Mouse (Mus musculus): ENCODE data around the gene Nr6a1. TPM values are rescaled to one million over a fixed set of nuclear protein-coding genes. Genes with fewer than 3 reads are reported as not detected.

Nr6a1 gene
- polyA plus RNA-seq, 2 experiments: 0.90 to 1.2 TPM

DNA sequence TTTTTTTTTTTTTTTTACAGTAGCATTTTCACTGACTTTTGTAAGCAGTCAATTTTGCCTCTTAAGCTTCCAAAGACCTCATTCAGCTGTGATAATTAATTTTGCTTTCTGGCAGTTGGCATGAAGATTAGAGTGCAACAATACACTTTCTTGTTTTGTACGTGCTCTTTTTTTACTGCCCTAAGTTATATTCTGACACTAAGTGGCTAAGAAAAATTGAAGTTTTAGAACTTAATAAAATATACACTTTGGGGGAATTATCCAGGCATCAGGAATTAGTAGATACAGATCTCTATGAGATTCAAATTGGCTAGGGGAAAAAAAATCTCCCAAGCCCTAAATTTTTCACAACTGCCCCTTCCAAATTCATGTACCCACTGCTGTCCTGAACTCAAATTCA, 144.8 kb downstream of the Nr6a1 start:
- H3K4me2 ChIP-seq (ENCODE audit: low read depth): peak overlapping the region; percentile 8; the same call in 1 of the 2 replicates
- H3K4me3 ChIP-seq (ENCODE audit: insufficient read depth in 1 of 2, low read depth in 2 of 2, low read length in 2 of 2): no peak overlapping the region
- DNase-seq (ENCODE audit: low read depth in 3 of 3, low spot score in 3 of 3): no peak
- no peak for ATAC-seq (ENCODE audit: insufficient read depth)
- TF ChIP-seq EP300 (IDR thresholded peaks at IDR 0.05; ENCODE audit: low read depth) (no peak), CTCF (IDR thresholded peaks at IDR 0.05; ENCODE audit: low read depth) (no peak)
- H3K27me3 ChIP-seq (ENCODE audit: control insufficient read depth, insufficient read depth, low read length): no peaks in the 10 kb centered on the region
- no peaks in the 10 kb centered on the region for H3K36me3 ChIP-seq (replicated peaks; ENCODE audit: control insufficient read depth, insufficient read depth, low read depth)
- no peaks in the 10 kb centered on the region for H3K9me3 ChIP-seq (ENCODE audit: control insufficient read depth, low read length)
- 39% methylated on average over 1 of the region's 1 CpGs for WGBS (ENCODE audit: insufficient replicate concordance)
- no peak overlapping the region for H3K27ac ChIP-seq
- H3K9ac ChIP-seq (replicated peaks): no peak overlapping the region
- H3K4me1 ChIP-seq (replicated peaks; ENCODE audit: control insufficient read depth in 2 of 2, insufficient read depth in 2 of 2, low read length in 1 of 2): peaks cover 0 to 9% of the 10 kb centered on the region in 2 experiments; a peak in 2 of 4 replicates

DNA sequence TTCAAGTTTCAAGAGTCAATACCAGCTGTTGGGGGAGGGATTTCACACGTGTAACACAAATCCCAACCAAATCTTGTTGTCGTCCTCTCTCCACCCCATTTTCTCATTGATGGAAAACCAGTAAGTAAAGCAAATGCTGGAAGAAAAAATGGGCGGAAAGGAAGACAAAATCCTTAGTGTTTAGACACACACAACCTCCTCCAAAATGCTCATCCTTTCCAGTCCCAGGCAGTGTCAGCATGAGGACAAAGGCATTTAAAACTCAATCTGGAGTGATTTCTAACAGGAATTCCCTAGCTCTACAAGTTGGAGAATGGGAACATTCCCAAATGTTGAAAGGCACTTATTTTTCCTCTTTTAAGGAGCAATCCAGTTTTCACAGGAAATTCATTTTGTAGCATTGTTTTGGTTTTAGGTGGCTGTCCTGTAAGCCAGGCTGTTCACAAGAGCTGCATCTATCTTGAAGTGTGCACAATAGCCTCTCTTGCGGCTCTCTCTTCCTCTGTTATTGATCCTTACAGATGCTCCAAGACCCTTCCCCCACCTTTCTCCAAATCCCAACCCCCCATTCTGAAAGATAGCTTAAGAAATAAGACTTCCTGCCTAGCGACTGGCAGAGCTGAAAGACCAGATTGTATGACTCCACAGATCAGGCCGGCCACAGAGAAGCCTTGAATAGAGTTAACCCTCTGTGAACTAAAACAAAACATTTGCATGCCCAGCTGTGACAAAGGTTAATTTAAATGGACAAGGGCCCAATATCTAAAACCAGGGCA, 145.4 kb downstream of the Nr6a1 start:
- TF ChIP-seq CTCF (IDR thresholded peaks at IDR 0.05; ENCODE audit: low read depth): no peak
- TF ChIP-seq EP300 (IDR thresholded peaks at IDR 0.05; ENCODE audit: low read depth): no peak
- no peak for DNase-seq (ENCODE audit: low read depth in 3 of 3, low spot score in 3 of 3)
- Histone ChIP-seq H3K4me2 (ENCODE audit: low read depth) (peak overlapping the region; percentile 37; the same call in 1 of the 2 replicates), H3K36me3 (replicated peaks; ENCODE audit: control insufficient read depth, insufficient read depth, low read depth) (no peaks in the 10 kb centered on the region), H3K9ac (replicated peaks) (no peak overlapping the region), H3K27ac (no peak overlapping the region), H3K9me3 (ENCODE audit: control insufficient read depth, low read length) (no peaks in the 10 kb centered on the region), H3K27me3 (ENCODE audit: control insufficient read depth, insufficient read depth, low read length) (no peaks in the 10 kb centered on the region), H3K4me1 (replicated peaks; ENCODE audit: control insufficient read depth in 2 of 2, insufficient read depth in 2 of 2, low read length in 1 of 2) (peaks cover 0 to 9% of the 10 kb centered on the region in 2 experiments; a peak in 2 of 4 replicates), H3K4me3 (ENCODE audit: insufficient read depth in 1 of 2, low read depth in 2 of 2, low read length in 2 of 2) (no peak overlapping the region)
- no peak for ATAC-seq (ENCODE audit: insufficient read depth)
- WGBS (ENCODE audit: insufficient replicate concordance): 34% methylated on average over 6 of the region's 6 CpGs

DNA sequence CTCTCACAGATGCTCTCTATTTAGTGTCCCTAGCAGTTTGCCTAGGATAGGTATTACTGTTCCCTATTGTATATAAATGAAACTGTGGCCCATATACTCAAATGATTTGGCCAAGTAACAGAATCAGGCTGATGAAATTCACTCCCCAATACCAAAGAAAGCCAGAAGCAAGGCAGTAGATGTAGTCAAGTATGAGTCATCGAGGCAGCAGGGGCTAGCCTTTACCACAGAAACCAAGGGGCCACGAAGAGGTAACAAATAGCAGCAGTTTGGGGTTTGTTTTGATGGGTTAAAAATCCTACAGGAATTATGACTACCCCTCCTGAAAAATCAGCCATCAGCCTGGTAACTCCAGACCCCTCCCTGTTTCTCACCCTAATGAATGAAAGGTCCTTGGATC, 147.5 kb downstream of the Nr6a1 start:
- no peak for TF ChIP-seq EP300 (IDR thresholded peaks at IDR 0.05; ENCODE audit: low read depth)
- TF ChIP-seq CTCF (IDR thresholded peaks at IDR 0.05; ENCODE audit: low read depth): no peak

DNA sequence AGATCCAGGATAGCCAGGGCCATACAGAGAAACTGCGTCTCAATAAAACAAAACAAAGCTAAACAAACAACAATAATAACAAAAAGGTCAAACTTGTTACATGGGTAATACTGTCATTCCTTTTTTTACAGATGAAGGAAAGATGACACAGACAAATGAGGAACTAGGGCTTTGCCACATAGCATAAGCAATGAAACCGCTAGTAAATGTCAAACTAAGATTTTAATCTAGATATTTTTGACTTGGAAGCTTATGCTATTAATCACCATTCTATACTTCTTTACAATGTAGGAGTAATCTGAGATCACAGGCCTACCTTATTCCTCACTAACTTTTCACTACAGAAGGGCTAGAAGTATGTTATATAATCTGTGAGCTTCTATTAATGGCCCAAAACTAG, 150.2 kb downstream of the Nr6a1 start:
- ATAC-seq (ENCODE audit: insufficient read depth): no peak
- 50% methylated on average over 2 of the region's 2 CpGs for WGBS (ENCODE audit: insufficient replicate concordance)
- no peak for TF ChIP-seq CTCF (IDR thresholded peaks at IDR 0.05; ENCODE audit: low read depth)
- TF ChIP-seq EP300 (IDR thresholded peaks at IDR 0.05; ENCODE audit: low read depth): no peak

More for the DNA sequence above, 147.5 kb downstream of the Nr6a1 start:
- Histone ChIP-seq H3K4me2 (ENCODE audit: low read depth) (no peak overlapping the region), H3K4me3 (ENCODE audit: insufficient read depth in 1 of 2, low read depth in 2 of 2, low read length in 2 of 2) (no peak overlapping the region), H3K9ac (replicated peaks) (no peak overlapping the region), H3K36me3 (replicated peaks; ENCODE audit: control insufficient read depth, insufficient read depth, low read depth) (no peaks in the 10 kb centered on the region), H3K27me3 (ENCODE audit: control insufficient read depth, insufficient read depth, low read length) (no peaks in the 10 kb centered on the region), H3K9me3 (ENCODE audit: control insufficient read depth, low read length) (no peaks in the 10 kb centered on the region), H3K27ac (no peak overlapping the region), H3K4me1 (replicated peaks; ENCODE audit: control insufficient read depth in 2 of 2, insufficient read depth in 2 of 2, low read length in 1 of 2) (peaks cover 0 to 4% of the 10 kb centered on the region in 2 experiments; a peak in 2 of 4 replicates)
- ATAC-seq (ENCODE audit: insufficient read depth) (no peak), DNase-seq (ENCODE audit: low read depth in 3 of 3, low spot score in 3 of 3) (no peak)
- 23% methylated on average over 2 of the region's 2 CpGs for WGBS (ENCODE audit: insufficient replicate concordance)

DNA sequence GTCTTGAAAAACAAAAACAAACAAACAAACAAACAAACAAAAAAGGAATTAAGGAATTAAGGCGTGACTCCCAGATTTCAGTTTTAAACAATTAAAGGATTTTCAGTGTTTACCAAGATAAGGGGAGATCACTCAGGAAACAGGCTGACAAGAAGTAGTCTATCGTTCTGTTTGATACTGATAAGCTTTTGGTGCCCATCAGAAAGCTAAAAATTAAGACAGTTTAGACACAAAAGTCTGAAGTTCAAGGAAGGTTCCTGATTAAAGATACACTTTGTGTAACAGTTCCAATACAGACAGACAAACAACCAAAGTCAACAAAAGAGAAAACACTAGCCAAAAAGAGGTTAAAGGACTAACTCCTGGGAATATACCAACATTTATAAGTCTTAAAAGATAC, 152.6 kb downstream of the Nr6a1 start:
- TF ChIP-seq CTCF (IDR thresholded peaks at IDR 0.05; ENCODE audit: low read depth) (no peak), EP300 (IDR thresholded peaks at IDR 0.05; ENCODE audit: low read depth) (no peak)
- H3K27ac ChIP-seq: no peak overlapping the region
- H3K4me3 ChIP-seq (ENCODE audit: insufficient read depth in 1 of 2, low read depth in 2 of 2, low read length in 2 of 2): no peak overlapping the region
- H3K9me3 ChIP-seq (ENCODE audit: control insufficient read depth, low read length): no peaks in the 10 kb centered on the region
- WGBS (ENCODE audit: insufficient replicate concordance): 11% methylated on average over 2 of the region's 2 CpGs
- ATAC-seq (ENCODE audit: insufficient read depth) (no peak), DNase-seq (ENCODE audit: low read depth in 3 of 3, low spot score in 3 of 3) (no peak)
- peaks cover 0 to 2% of the 10 kb centered on the region in 2 experiments; a peak in 2 of 4 replicates for H3K4me1 ChIP-seq (replicated peaks; ENCODE audit: control insufficient read depth in 2 of 2, insufficient read depth in 2 of 2, low read length in 1 of 2)
- no peak overlapping the region for H3K9ac ChIP-seq (replicated peaks)
- H3K27me3 ChIP-seq (ENCODE audit: control insufficient read depth, insufficient read depth, low read length): no peaks in the 10 kb centered on the region
- H3K36me3 ChIP-seq (replicated peaks; ENCODE audit: control insufficient read depth, insufficient read depth, low read depth): no peaks in the 10 kb centered on the region
- H3K4me2 ChIP-seq (ENCODE audit: low read depth): no peak overlapping the region

More for the DNA sequence above, 150.2 kb downstream of the Nr6a1 start:
- Histone ChIP-seq H3K4me1 (replicated peaks; ENCODE audit: control insufficient read depth in 2 of 2, insufficient read depth in 2 of 2, low read length in 1 of 2) (peaks cover 0 to 4% of the 10 kb centered on the region in 2 experiments; a peak in 2 of 4 replicates), H3K27me3 (ENCODE audit: control insufficient read depth, insufficient read depth, low read length) (no peaks in the 10 kb centered on the region), H3K9me3 (ENCODE audit: control insufficient read depth, low read length) (no peaks in the 10 kb centered on the region), H3K4me2 (ENCODE audit: low read depth) (no peak overlapping the region), H3K27ac (no peak overlapping the region), H3K36me3 (replicated peaks; ENCODE audit: control insufficient read depth, insufficient read depth, low read depth) (no peaks in the 10 kb centered on the region), H3K4me3 (ENCODE audit: insufficient read depth in 1 of 2, low read depth in 2 of 2, low read length in 2 of 2) (no peak overlapping the region), H3K9ac (replicated peaks) (no peak overlapping the region)
- DNase-seq (ENCODE audit: low read depth in 3 of 3, low spot score in 3 of 3): no peak
